Mouse (Mus musculus): ENCODE measurements around the gene Akap6. TPM values are rescaled to one million over a fixed set of nuclear protein-coding genes. Genes with fewer than 3 reads are reported as not detected.

Akap6 gene
- polyA plus RNA-seq, 1 experiment = 26.0 TPM

DNA sequence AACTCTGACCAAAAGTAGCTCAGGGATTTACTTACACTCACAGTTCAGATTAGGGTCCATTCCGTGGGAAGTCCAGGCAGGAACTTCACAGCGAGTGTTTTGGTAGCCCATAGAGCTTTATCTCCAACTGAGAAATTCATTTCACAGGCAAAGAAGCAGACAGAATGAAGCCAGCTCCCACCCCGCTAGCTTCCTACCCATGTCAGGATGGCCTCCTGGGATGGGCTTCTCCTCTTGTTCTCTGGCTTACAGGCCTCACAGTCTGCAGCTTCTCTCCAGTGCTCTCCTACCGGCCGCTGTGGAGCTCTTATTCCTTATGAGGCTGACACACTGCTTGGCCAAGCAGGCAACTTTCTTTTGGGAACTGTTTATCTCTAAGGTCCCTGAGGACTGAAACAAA is 152.0 kb downstream of the Akap6 start:
- no peak for DNase-seq (ENCODE audit: low read depth)
- TF ChIP-seq POLR2A (IDR thresholded peaks at IDR 0.05; ENCODE audit: borderline replicate concordance, extremely low read depth, insufficient read depth, insufficient read length, poor library complexity, severe bottlenecking) (no peak), CTCF (IDR thresholded peaks at IDR 0.05; ENCODE audit: borderline replicate concordance, extremely low read depth, insufficient read depth, insufficient read length) (no peak)

DNA sequence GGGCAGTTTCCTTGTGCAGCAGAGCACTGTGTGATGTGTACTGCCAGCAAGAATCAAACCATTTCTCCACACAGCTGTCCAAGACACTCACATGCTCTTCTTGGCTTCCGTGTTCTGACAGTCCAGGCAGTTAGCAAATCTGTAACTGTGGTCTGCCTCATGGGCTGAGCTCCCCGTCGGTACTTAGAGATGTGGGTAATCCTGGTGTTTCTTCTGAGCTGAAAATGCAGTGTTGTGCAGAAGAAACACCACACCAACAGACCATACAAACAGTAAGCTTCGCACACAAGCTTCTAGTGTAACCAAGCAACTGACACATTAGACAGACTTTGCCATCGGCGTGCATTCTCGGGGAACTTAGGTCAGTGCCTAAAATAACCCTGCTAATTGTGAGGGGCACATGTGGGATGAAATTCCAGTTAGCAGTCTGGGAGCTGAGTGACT is 155.1 kb downstream of the Akap6 start:
- no peak for DNase-seq (ENCODE audit: low read depth)

DNA sequence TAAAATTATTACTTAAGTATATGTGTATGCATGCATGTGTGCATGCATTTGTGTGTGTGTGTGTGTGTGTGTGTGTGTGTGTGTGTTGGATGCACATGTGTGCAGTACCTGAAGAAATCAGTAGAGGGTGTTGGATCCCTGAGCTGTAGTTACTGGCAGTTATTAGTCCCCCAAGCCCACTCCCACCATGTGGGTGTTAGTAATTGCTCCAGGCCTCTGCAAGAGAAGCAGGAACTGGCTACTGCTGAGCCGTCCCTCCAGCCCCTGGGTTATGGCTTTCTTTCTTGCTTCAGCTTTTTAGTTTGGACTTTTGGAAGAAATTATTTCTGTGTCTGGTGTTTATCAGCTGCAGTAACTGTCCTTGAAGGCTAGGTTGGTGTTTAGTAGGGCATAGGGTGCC is 156.9 kb downstream of the Akap6 start:
- TF ChIP-seq CTCF (IDR thresholded peaks at IDR 0.05; ENCODE audit: borderline replicate concordance, extremely low read depth, insufficient read depth, insufficient read length) (no peak), POLR2A (IDR thresholded peaks at IDR 0.05; ENCODE audit: borderline replicate concordance, extremely low read depth, insufficient read depth, insufficient read length, poor library complexity, severe bottlenecking) (no peak)

More for the DNA sequence above, 155.1 kb downstream of the Akap6 start:
- TF ChIP-seq POLR2A (IDR thresholded peaks at IDR 0.05; ENCODE audit: borderline replicate concordance, extremely low read depth, insufficient read depth, insufficient read length, poor library complexity, severe bottlenecking) = no peak
- no peak for TF ChIP-seq CTCF (IDR thresholded peaks at IDR 0.05; ENCODE audit: borderline replicate concordance, extremely low read depth, insufficient read depth, insufficient read length)

DNA sequence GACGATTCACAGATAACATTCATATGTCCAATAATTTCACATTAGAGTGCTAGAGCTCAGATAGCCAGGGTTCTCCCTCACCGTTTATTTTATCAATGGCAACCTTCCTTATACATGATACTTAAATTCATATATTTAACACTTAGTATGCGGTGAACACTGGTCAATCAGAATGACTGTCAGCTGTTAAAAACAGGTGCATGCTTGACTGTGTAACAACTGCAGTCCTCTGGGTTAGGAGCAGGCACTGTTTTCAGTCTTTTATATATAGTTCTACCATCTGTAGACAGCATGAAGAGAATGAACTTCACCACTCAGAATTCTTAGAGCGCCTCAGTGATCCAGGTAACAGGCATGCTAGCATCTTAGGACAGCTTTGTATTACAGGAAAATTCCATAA is 158.1 kb downstream of the Akap6 start:
- no peak for DNase-seq (ENCODE audit: low read depth)
- TF ChIP-seq CTCF (IDR thresholded peaks at IDR 0.05; ENCODE audit: borderline replicate concordance, extremely low read depth, insufficient read depth, insufficient read length) (no peak), POLR2A (IDR thresholded peaks at IDR 0.05; ENCODE audit: borderline replicate concordance, extremely low read depth, insufficient read depth, insufficient read length, poor library complexity, severe bottlenecking) (no peak)

More for the DNA sequence above, 156.9 kb downstream of the Akap6 start:
- no peak for DNase-seq (ENCODE audit: low read depth)

DNA sequence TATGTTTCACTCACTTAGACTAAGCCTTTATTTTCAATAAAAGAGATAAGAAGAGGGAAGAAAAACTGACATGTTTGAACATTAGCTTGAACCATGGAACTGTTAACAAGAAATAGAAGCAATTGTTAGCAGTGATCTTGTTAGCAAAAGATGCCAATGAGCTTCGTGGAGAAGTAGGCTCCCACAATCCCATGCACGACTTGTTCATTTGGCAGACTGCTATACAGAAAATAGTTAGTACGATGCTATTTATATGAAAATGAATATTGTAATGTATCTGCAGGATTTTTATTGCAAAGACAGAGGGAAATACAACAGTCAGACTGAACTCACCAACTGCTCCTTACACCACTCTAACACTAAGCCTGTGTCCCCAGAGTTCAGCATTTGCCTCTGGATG is 162.7 kb downstream of the Akap6 start:
- DNase-seq (ENCODE audit: low read depth) = no peak
- TF ChIP-seq POLR2A (IDR thresholded peaks at IDR 0.05; ENCODE audit: borderline replicate concordance, extremely low read depth, insufficient read depth, insufficient read length, poor library complexity, severe bottlenecking) (no peak), CTCF (IDR thresholded peaks at IDR 0.05; ENCODE audit: borderline replicate concordance, extremely low read depth, insufficient read depth, insufficient read length) (no peak)

DNA sequence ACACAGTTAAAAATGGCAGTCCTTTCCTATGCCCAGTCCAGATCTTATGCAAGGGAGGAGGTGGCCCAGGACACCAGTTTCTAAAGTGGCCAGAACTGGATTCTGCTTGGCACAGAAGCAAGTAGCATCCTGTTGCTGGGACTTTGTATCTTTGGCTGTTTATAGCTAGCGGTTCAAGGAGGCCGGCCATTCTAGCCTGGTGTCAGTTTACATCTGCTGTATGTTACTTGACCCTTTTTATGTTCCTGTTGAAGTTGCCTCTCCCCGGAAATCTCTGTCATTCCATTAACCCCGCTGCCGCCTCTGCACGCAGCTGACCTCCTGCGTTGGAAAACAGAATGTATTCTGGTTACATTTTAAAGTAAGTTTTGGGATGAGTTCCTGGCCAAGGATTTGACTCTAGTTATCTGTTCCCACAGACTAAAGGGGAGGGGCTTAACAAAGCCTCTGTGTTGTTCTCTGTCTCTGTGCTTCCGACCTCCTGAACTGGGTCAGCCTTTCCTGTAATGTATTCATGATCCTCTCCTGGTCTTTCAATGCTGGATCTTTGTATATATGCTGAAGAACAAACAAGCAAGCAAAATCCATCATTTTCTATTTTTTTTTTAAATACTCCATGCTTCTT is 168.9 kb downstream of the Akap6 start:
- TF ChIP-seq POLR2A (IDR thresholded peaks at IDR 0.05; ENCODE audit: borderline replicate concordance, extremely low read depth, insufficient read depth, insufficient read length, poor library complexity, severe bottlenecking) (no peak), CTCF (IDR thresholded peaks at IDR 0.05; ENCODE audit: borderline replicate concordance, extremely low read depth, insufficient read depth, insufficient read length) (no peak)
- peak; percentile 24 for DNase-seq (ENCODE audit: low read depth)

DNA sequence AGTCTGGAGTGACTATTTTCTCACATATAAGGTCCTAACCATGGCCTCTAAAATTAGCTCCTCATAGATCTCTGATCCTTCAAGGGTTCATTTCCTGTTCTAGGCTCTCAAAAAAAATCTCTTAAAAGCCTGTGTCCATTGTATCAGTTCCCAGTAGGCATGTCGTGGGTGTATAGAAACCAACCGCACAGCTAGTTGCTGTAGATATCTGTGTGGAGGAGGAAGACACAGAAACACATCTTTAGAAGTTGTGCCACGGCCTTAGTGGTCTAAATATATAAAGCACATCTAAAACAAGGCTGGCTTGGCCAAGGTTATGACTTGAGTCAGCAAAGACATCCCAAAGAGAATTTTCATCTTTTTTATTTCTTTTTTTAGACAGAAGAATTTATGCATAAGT is 172.4 kb downstream of the Akap6 start:
- TF ChIP-seq POLR2A (IDR thresholded peaks at IDR 0.05; ENCODE audit: borderline replicate concordance, extremely low read depth, insufficient read depth, insufficient read length, poor library complexity, severe bottlenecking) (no peak), CTCF (IDR thresholded peaks at IDR 0.05; ENCODE audit: borderline replicate concordance, extremely low read depth, insufficient read depth, insufficient read length) (no peak)
- DNase-seq (ENCODE audit: low read depth) = no peak

DNA sequence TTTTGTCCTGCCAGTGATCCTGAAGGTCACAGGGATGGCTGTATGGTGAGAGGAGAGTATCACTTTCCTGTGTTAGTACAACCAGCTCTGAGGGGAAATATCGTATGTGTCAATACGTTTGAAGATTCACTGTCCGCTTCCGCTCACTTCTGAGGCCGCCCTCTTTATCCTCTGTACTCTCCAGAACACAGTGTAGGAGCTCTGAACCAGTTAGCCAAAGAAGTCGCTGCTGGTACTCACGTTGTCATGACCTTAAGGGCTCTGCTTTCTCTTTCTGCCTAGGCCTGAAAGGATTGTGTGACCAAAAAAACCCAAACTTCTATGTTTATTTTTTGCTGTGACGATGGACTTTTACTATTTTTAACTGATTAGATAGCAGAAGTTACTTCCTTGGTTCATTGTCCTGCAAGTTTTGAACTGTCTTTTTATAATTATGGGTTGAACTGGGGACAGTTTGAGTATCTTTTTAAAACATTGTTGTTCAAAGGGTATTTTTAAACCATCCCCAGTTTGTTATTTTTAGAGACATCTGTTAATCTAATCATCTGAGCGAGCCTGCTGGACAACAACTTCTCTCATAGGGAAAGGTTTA is 175.2 kb downstream of the Akap6 start:
- DNase-seq (ENCODE audit: low read depth) = no peak

DNA sequence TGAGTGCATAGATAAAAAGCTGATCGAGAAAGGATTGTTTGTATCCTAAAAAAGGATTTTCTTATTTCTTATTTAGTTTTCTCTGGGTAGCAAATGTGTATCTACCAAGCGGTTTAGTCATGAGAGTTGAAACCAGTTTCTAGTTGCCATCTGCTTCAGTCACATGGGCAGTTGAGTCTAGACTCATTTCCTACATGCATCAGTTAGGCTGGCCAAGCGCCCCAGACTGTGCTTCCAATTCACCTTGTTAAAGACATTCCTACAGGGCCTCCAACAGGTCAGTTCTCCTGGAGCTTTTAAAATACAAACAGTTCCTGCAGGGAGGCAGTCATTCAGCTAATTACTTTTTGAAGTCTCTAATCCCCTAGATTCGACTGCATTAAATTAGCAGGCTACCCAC is 176.9 kb downstream of the Akap6 start:
- peak; percentile 72 for DNase-seq (ENCODE audit: low read depth)
- no peak for TF ChIP-seq POLR2A (IDR thresholded peaks at IDR 0.05; ENCODE audit: borderline replicate concordance, extremely low read depth, insufficient read depth, insufficient read length, poor library complexity, severe bottlenecking)
- TF ChIP-seq CTCF (IDR thresholded peaks at IDR 0.05; ENCODE audit: borderline replicate concordance, extremely low read depth, insufficient read depth, insufficient read length) = no peak

More for the DNA sequence above, 175.2 kb downstream of the Akap6 start:
- TF ChIP-seq CTCF (IDR thresholded peaks at IDR 0.05; ENCODE audit: borderline replicate concordance, extremely low read depth, insufficient read depth, insufficient read length) = no peak
- no peak for TF ChIP-seq POLR2A (IDR thresholded peaks at IDR 0.05; ENCODE audit: borderline replicate concordance, extremely low read depth, insufficient read depth, insufficient read length, poor library complexity, severe bottlenecking)

DNA sequence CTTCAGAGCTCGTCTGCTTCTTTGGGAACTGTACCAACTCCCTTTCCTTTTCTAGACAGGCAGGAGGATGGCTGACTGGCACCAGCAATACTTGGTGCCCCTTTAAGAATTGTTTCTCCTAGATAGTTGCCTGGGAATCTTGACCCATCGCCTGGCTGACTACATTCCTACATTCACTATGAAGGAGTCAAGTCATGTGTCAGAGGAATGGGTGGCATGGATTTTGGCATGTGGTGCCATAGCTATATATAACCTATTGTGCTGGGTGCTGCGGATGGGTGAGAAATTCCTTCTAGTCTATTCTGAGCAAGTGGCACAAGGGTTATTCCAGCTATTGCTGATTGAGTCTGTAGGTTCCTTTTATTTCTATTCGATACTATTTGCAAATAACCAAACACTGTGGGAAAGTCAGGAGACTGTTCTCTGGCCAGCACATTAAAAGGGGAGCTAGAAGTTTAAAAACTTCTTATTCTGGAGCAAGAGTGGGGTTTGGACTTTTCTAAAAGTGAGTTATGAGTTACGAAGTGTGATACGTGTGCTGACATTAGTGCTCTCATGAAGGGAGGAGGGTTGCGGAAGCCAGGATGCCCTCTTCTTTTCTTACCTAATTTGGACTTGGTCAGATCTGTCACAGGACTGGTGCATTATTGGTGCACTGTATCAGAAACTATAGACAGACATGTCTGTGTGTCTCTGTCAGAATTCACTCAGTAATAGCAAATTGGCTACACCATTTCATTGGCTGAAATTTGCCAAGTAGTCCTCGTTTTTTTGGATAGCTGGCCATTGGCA is 178.0 kb downstream of the Akap6 start:
- TF ChIP-seq POLR2A (IDR thresholded peaks at IDR 0.05; ENCODE audit: borderline replicate concordance, extremely low read depth, insufficient read depth, insufficient read length, poor library complexity, severe bottlenecking) (no peak), CTCF (IDR thresholded peaks at IDR 0.05; ENCODE audit: borderline replicate concordance, extremely low read depth, insufficient read depth, insufficient read length) (no peak)
- no peak for DNase-seq (ENCODE audit: low read depth)

DNA sequence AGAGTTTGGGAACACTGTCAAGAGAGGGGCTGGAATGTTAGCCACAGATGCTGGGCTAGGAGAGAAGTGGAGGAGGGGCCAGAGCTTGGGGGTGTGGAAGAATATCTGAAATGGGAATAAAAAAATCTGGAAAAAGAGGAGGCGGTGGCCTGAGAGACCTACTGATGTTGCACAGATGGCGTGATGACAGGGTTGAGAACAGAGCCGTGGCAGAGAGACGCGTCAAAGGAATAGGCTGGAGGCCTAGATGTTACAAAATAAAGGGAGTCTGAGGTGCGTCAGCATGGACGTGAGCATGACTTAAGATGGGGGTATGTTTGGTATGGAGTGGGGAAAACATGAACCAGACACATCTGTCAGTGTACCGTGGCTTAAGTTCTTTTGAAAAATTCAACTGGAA is 180.1 kb downstream of the Akap6 start:
- TF ChIP-seq CTCF (IDR thresholded peaks at IDR 0.05; ENCODE audit: borderline replicate concordance, extremely low read depth, insufficient read depth, insufficient read length) (no peak), POLR2A (IDR thresholded peaks at IDR 0.05; ENCODE audit: borderline replicate concordance, extremely low read depth, insufficient read depth, insufficient read length, poor library complexity, severe bottlenecking) (no peak)
- DNase-seq (ENCODE audit: low read depth) = no peak
